Mouse (Mus musculus) neural tube, embryonic 14.5 days (tissue): Measurements from ENCODE around the gene Gm5447. TPM values are rescaled to one million over a fixed set of nuclear protein-coding genes. Genes with fewer than 3 reads are reported as not detected.
A peak's percentile ranks its signal among the peaks of the same experiment; 100 is the strongest.

Experiments used
- ATAC-seq: fragments of 200-750 bp; cut with Nextera tagmentation; 2 replicates; pipeline ENCODE4 v1.8.0; 2017; ENCODE audit warnings: low read depth, mild to moderate bottlenecking, moderate TSS enrichment, moderate library complexity
- H3K27ac ChIP-seq: fragments of 300-500 bp; sonication (generic); 2 replicates; pipeline ENCODE4 v1.5.1; 2014; ENCODE audit warnings: low read depth, mild to moderate bottlenecking, control low read depth, low read length, moderate library complexity, mixed read lengths
- H3K27me3 ChIP-seq: fragments of 300-500 bp; sonication (generic); 2 replicates; pipeline ENCODE4 v1.6.1; 2014; ENCODE audit warnings: low read length; ENCODE audit not compliant: control insufficient read depth, insufficient read depth
- H3K36me3 ChIP-seq: fragments of 300-500 bp; sonication (generic); 2 replicates; pipeline ENCODE4 v1.6.1; 2014; ENCODE audit warnings: low read length, mixed read lengths; ENCODE audit not compliant: control insufficient read depth, insufficient read depth
- H3K4me1 ChIP-seq: fragments of 300-500 bp; sonication (generic); 2 replicates; pipeline ENCODE4 v1.6.1; 2014; ENCODE audit warnings: low read length; ENCODE audit not compliant: control insufficient read depth, insufficient read depth
- H3K4me2 ChIP-seq: fragments of 300-500 bp; sonication (generic); 2 replicates; pipeline ENCODE4 v1.6.1; 2014; ENCODE audit warnings: mild to moderate bottlenecking, low read depth, low read length, control low read depth
- H3K4me3 ChIP-seq: fragments of 300-500 bp; sonication (generic); 2 replicates; pipeline ENCODE4 v1.5.1; 2014; ENCODE audit warnings: low read depth, low read length, control low read depth, mixed read lengths
- H3K9ac ChIP-seq: fragments of 300-500 bp; sonication (generic); replicated peaks from 2 replicates; pipeline ENCODE4 v1.6.1; 2014; ENCODE audit warnings: low read depth, mild to moderate bottlenecking, control low read depth, low read length, mixed read lengths
- H3K9me3 ChIP-seq: fragments of 300-500 bp; sonication (generic); 2 replicates; pipeline ENCODE4 v1.6.1; 2016; ENCODE audit warnings: low read length; ENCODE audit not compliant: control insufficient read depth
- WGBS: fragments of 180-500 bp; shearing (Covaris S2); extraction: QIAGEN DNeasy Blood & Tissue Kit; methylation state at CpG from one replicate; pipeline ENCODE4 v1.1.7; 2014; 5-methylcytosine and 5-hydroxymethylcytosine counted together
- polyA plus RNA-seq: library from polyadenylated mRNA; unstranded; fragments of >200 nt; fragmentation: Nextera tagmentation; extraction: Ambion mirVana; gene quantifications from 2 replicates; pipeline ENCODE4 v1.2.1, GENCODE M21; 2014

Gene Gm5447
- polyA plus RNA-seq, 1 experiment from 2014 or later, result not detected

DNA sequence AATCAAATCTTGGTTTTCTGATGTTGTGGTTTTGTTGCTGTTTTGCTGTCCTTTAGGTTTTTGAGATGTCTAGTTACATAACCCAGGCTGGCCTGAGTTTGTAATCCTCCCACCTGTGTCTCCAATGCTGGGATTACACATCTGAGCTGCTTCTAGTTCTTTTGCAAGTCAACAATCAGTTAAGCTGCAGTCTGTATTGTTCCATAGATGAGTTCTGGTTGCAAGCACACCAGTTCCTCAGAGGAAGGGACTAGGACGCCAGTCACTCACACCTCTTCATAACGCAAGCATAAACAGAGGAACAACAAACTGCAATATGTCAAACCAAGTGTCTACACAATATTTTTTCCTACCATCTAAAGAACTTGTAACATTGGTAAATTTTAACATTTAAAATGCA is 22.0 kb upstream of the Gm5447 start:
- WGBS, result 95% methylated on average over 2 of the region's 2 CpGs
- no peaks in the 10 kb centered on the region for H3K9me3 ChIP-seq
- H3K4me3 ChIP-seq, result no peak overlapping the region
- no peaks in the 10 kb centered on the region for H3K36me3 ChIP-seq
- no peaks in the 10 kb centered on the region for H3K4me1 ChIP-seq
- H3K27ac ChIP-seq, result no peak overlapping the region
- H3K4me2 ChIP-seq, result no peak overlapping the region
- H3K27me3 ChIP-seq, result no peaks in the 10 kb centered on the region
- no peak for ATAC-seq
- H3K9ac ChIP-seq, result no peak overlapping the region

DNA sequence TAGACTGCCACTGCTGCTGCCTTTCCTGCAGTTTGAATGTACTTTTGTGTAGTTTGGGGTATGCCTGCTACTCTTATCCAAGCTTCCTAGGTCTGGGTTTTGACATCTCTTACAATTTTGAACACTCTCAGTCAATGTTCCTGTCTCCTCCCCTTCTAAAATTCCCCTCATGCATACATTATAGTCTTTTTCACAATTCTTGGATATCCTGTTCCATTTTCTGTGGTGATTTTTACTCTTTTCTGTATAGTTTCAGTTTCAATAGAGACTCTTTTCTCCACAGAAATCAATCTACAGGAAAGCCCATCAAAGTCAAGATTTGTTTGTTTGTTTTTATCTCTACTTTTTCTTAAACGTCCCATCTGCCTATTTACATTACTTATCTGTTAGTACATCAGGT is 20.4 kb upstream of the Gm5447 start:
- no peaks in the 10 kb centered on the region for H3K27me3 ChIP-seq
- WGBS, result 87% methylated on average over 1 of the region's 1 CpGs

DNA sequence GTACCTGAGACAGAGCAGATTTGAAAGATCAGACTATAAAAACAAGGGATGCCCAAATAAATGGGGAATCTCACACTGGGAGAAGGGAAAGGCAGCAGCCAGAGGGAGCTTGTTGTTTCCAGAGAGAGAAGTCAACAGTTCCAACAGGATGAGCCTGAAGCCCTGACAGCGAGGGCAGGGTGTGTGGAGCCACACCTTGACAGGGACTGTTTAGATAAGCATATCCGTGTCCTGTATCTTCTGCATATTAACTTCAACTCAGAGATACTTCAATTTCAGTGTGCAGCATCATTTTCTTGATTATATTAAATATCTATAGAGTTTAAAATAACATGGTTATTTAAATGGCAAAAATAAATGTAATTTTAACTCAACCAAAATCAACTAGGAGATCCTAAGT is 13.3 kb upstream of the Gm5447 start:
- Histone ChIP-seq H3K9ac (no peak overlapping the region), H3K9me3 (no peaks in the 10 kb centered on the region), H3K4me3 (no peak overlapping the region), H3K4me2 (no peak overlapping the region), H3K4me1 (no peaks in the 10 kb centered on the region), H3K27me3 (no peaks in the 10 kb centered on the region), H3K27ac (no peak overlapping the region), H3K36me3 (no peaks in the 10 kb centered on the region)
- ATAC-seq, result no peak
- 88% methylated on average over 2 of the region's 2 CpGs for WGBS

More for the DNA sequence above, 20.4 kb upstream of the Gm5447 start:
- Histone ChIP-seq H3K27ac (no peak overlapping the region), H3K4me3 (no peak overlapping the region), H3K9ac (no peak overlapping the region), H3K36me3 (no peaks in the 10 kb centered on the region), H3K4me2 (no peak overlapping the region), H3K9me3 (no peaks in the 10 kb centered on the region), H3K4me1 (no peaks in the 10 kb centered on the region)
- ATAC-seq, result no peak

DNA sequence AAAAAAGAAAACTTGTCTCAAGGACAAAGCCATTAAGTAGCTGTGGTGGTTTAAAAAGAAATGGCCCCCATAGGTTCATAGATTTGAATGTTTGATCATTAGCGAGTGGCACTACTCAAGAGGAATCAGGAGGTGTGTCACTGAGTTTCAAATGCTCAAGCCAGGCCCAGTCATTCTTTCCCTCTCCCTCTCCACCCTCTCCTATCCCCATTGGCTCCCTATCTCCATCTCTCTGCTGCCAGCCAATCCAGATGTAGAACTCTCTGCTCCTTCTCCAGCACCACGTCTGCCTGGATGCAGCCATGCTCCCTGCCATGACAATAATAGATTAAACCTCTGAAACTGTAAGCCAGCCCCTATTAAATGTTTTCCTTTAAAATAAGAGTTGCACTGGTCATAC is 12.1 kb upstream of the Gm5447 start:
- no peaks in the 10 kb centered on the region for H3K36me3 ChIP-seq
- H3K4me1 ChIP-seq, result peaks cover 7% of the 10 kb centered on the region; the same call in 1 of the 2 replicates
- H3K27me3 ChIP-seq, result no peaks in the 10 kb centered on the region
- no peak overlapping the region for H3K4me3 ChIP-seq
- H3K9me3 ChIP-seq, result no peaks in the 10 kb centered on the region
- no peak overlapping the region for H3K27ac ChIP-seq
- 61% methylated on average over 2 of the region's 2 CpGs for WGBS
- H3K4me2 ChIP-seq, result no peak overlapping the region
- H3K9ac ChIP-seq, result no peak overlapping the region
- ATAC-seq, result no peak

DNA sequence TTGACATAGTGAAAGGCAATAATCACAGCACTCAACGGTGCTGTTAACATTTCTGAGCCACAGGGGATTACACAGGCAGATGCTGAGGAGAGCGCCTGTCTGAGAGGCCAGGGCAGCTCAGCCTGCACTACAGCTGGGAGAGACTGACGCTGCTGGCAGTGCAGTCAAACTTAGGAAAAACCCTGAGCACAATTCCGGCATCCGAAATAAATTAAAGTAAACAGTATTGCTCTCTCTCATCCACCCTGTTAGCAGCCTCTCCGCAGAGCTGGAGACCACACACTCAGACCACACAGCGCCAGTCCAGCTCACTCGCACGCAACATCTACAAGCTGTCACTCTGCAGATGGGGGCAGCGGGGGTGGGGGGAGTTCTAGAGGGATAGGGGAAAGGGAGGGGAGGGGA is 7.5 kb upstream of the Gm5447 start:
- H3K4me3 ChIP-seq, result no peak overlapping the region
- H3K9ac ChIP-seq, result 0 out of 2 replicates have a peak overlapping the region, but pooled peaks have one; percentile 25
- H3K4me1 ChIP-seq, result peaks cover 7% of the 10 kb centered on the region; the same call in 1 of the 2 replicates
- peak overlapping the region; percentile 30; the same call in 1 of the 2 replicates for H3K4me2 ChIP-seq
- 8% methylated on average over 10 of the region's 10 CpGs for WGBS
- ATAC-seq, result peak; percentile 73; the same call in 1 of the 2 replicates
- H3K27me3 ChIP-seq, result no peaks in the 10 kb centered on the region
- H3K9me3 ChIP-seq, result no peaks in the 10 kb centered on the region
- H3K36me3 ChIP-seq, result no peaks in the 10 kb centered on the region
- no peak overlapping the region for H3K27ac ChIP-seq

DNA sequence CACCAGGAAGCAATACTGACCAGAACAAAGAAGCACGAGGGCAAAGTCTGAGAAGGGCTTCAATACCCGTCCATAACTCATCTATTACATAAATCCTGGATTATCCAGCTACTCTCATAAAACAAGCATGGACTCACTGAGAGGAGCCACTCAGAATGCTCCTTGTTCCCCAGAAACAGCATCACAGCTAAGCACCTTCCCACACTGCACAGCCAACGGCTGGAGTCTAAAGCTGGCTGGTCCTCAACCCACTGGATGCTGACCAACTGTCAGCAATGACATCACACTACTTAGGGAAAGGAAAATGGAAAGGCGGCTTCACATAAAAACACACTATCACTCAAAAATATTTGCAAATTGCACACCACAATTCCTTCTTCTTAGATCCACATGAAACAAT is 5.7 kb upstream of the Gm5447 start:
- Histone ChIP-seq H3K4me1 (peaks cover 7% of the 10 kb centered on the region; the same call in 1 of the 2 replicates), H3K4me2 (no peak overlapping the region), H3K27me3 (no peaks in the 10 kb centered on the region), H3K4me3 (no peak overlapping the region), H3K9me3 (no peaks in the 10 kb centered on the region), H3K9ac (no peak overlapping the region), H3K36me3 (no peaks in the 10 kb centered on the region), H3K27ac (no peak overlapping the region)
- 62% methylated on average over 4 of the region's 4 CpGs for WGBS
- no peak for ATAC-seq

DNA sequence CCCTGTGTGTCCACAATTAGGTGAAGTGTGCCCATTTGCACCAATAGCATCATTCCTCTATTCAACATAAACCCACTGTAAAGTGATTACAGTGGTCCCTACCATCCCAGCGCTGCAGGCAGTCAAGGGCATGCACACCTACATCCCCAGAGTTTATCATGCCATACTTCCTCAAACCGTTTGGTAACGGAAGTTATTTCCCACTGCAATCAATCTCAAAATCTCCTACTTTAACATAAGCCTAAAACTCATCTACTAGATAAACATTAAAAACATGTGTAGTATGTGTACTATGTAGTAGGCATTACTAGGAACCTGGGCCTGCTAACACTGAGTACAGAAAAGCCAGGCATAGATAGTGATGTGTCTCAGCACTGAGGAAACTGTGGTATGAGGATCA is 3.0 kb upstream of the Gm5447 start:
- no peaks in the 10 kb centered on the region for H3K36me3 ChIP-seq
- 88% methylated on average over 3 of the region's 3 CpGs for WGBS
- no peaks in the 10 kb centered on the region for H3K27me3 ChIP-seq
- no peak overlapping the region for H3K4me2 ChIP-seq
- H3K27ac ChIP-seq, result no peak overlapping the region
- ATAC-seq, result no peak
- H3K9ac ChIP-seq, result no peak overlapping the region
- H3K4me1 ChIP-seq, result peaks cover 7% of the 10 kb centered on the region; the same call in 1 of the 2 replicates
- no peak overlapping the region for H3K4me3 ChIP-seq
- no peaks in the 10 kb centered on the region for H3K9me3 ChIP-seq

DNA sequence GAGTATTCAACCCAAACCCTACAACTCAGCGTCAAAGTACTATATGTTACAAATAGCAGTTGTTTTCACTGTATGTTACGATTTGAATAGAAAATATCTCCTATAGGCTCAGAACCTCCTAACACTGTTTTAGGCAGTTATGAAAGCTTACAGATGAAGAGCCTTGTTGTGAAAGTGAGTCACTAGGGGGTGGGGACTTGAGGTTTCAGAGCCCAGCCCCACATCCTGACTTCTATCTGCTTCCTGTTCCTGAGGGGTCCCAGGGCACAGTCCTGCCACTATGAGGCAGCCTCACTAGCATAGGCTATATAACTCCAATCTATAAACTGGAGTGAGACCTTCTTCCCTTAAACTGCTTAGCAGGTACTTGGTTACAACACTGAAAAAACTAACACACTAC is 1.9 kb upstream of the Gm5447 start:
- H3K9me3 ChIP-seq, result no peaks in the 10 kb centered on the region
- H3K4me3 ChIP-seq, result no peak overlapping the region
- no peaks in the 10 kb centered on the region for H3K27me3 ChIP-seq
- 95% methylated on average over 2 of the region's 2 CpGs for WGBS
- no peak overlapping the region for H3K9ac ChIP-seq
- H3K27ac ChIP-seq, result no peak overlapping the region
- H3K4me2 ChIP-seq, result no peak overlapping the region
- no peaks in the 10 kb centered on the region for H3K4me1 ChIP-seq
- no peak for ATAC-seq
- H3K36me3 ChIP-seq, result no peaks in the 10 kb centered on the region

DNA sequence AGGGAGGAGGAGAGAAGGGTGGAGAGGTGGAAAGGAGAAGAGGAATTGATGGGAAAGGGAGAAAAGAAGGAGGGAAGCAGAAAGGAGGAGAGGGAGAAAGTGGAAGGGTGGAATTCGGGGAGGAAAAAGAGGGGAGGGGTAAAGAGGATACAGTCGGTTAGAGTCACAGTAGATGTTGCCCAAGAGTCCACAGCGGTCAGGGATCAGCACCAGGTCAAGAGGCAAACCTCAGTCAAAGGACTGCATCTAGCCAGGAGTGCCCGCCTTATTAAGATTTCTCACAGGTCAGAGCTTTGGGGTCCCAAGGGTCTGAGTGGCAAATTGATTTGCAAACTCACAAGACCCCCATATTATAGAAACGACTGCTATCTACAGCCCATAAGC is 235 bp downstream of the Gm5447 start:
- Histone ChIP-seq H3K4me3 (peak overlapping the region; percentile 72), H3K27me3 (no peaks in the 10 kb centered on the region), H3K27ac (no peak overlapping the region; the same call in 1 of the 2 replicates), H3K9ac (peak overlapping the region; percentile 72), H3K36me3 (no peaks in the 10 kb centered on the region), H3K4me2 (peak overlapping the region; percentile 62), H3K9me3 (no peaks in the 10 kb centered on the region), H3K4me1 (no peaks in the 10 kb centered on the region)
- WGBS, result 27% methylated on average over 5 of the region's 5 CpGs
- peak; percentile 70 for ATAC-seq
